Mouse (Mus musculus) lung, postnatal 0 days (tissue): ENCODE results near the gene Des. TPM values are rescaled to one million over a fixed set of nuclear protein-coding genes. Genes with fewer than 3 reads are reported as not detected.

ENCODE experiments used
- ATAC-seq: fragments of 200-750 bp; cut with Nextera tagmentation; 2 replicates; pipeline ENCODE4 v1.8.0; 2017; ENCODE audit warnings: moderate library complexity
- DNase-seq: peaks from one replicate; pipeline ENCODE4 v3.0.0-alpha.2; 2016; ENCODE audit warnings: low spot score
- H3K27ac ChIP-seq: fragments of 300-500 bp; sonication (generic); 2 replicates; pipeline ENCODE4 v1.5.1; 2014; ENCODE audit warnings: antibody characterized with exemption, mild to moderate bottlenecking, low read length, mixed read lengths
- H3K27me3 ChIP-seq: fragments of 300-500 bp; sonication (generic); replicated peaks from 2 replicates; pipeline ENCODE4 v1.6.1; 2014; ENCODE audit warnings: low read length, mixed read lengths; ENCODE audit not compliant: insufficient read depth
- H3K36me3 ChIP-seq: fragments of 300-500 bp; sonication (generic); 2 replicates; pipeline ENCODE4 v1.6.1; 2014; ENCODE audit warnings: low read length, mixed read lengths; ENCODE audit not compliant: insufficient read depth
- H3K4me1 ChIP-seq: fragments of 300-500 bp; sonication (generic); 2 replicates; pipeline ENCODE4 v1.6.1; 2014; ENCODE audit warnings: antibody characterized with exemption, low read depth, low read length, mixed read lengths; ENCODE audit not compliant: insufficient read depth
- H3K4me2 ChIP-seq: fragments of 300-500 bp; sonication (generic); replicated peaks from 2 replicates; pipeline ENCODE4 v1.6.1; 2014; ENCODE audit warnings: low read depth, mild to moderate bottlenecking, low read length, moderate library complexity, mixed read lengths
- H3K4me3 ChIP-seq: fragments of 300-500 bp; sonication (generic); 2 replicates; pipeline ENCODE4 v1.5.1; 2014; ENCODE audit warnings: low read depth, low read length
- H3K9ac ChIP-seq: fragments of 300-500 bp; sonication (generic); replicated peaks from 2 replicates; pipeline ENCODE4 v1.6.1; 2014; ENCODE audit warnings: low read depth, mild to moderate bottlenecking
- H3K9me3 ChIP-seq: fragments of 300-500 bp; sonication (generic); 2 replicates; pipeline ENCODE4 v1.6.1; 2016; ENCODE audit warnings: low read length, mixed read lengths
- CTCF ChIP-seq: IDR thresholded peaks from 2 replicates; pipeline ENCODE4 v1.5.1; 2016; ENCODE audit warnings: antibody characterized with exemption, mild to moderate bottlenecking
- EP300 ChIP-seq: IDR thresholded peaks from 2 replicates; pipeline ENCODE4 v1.6.1; 2016; ENCODE audit warnings: antibody characterized with exemption, mild to moderate bottlenecking, control low read depth
- WGBS: fragments of 180-500 bp; shearing (Covaris S2); extraction: QIAGEN DNeasy Blood & Tissue Kit; methylation state at CpG from one replicate; pipeline ENCODE4 v1.1.7; 2014; 5-methylcytosine and 5-hydroxymethylcytosine counted together
- polyA plus RNA-seq: library from polyadenylated mRNA; unstranded; fragments of >200 nt; fragmentation: Nextera tagmentation; extraction: Ambion mirVana; gene quantifications from 2 replicates; pipeline ENCODE4 v1.2.1, GENCODE M21; 2015

Gene Des
- polyA plus RNA-seq, 1 experiment from 2014 or later: 67.3 TPM

DNA sequence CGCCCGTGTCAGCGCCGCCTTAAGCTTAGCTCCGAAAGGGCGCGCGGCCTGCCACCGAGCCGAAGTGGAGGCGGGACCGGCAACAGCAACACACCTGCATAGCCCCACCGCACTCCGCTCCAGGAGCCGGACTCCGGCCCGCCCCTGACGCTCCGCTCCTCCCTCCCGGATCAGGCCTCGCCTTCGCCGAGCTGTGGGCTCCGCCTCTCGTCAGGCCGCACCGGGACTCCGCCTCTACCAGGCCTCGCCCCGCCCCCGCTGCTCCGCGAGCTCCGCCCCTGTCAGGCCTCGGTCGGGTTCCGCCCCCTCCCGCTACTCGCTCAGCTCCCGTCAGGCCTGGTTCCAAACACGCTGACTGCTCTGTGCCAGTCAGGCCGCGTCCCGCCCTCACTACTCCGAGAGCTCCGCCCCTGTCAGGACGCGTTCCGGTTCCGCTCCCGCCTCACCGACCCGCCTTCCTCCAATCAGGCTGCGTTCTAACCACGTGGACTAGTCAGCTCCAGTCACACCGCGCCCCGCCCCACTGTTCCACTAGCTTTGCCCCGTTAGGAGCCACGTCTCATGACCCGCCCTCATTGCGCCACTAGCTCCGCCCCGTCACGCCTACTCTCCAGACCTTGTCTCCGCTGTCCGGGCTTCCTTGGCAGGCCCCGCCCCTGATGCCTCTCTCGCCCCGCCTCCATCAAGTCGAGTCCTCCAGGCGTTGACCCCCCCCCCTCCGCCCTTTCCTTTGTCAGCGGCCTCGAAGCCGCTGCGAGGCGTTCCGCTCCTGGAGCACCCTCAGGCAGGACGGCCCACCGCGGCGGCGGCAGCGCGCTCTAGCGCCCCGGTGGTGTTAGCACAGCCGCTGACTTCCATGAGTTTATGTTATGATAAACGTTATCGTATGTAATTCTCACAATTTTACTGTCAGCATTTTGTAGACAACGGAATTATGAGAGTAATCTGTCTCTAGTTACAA is 42.6 kb upstream of the Des start, which contains the start of gene Dnpep:
Dnpep (minus strand) TSS at position 750 of the 961 bp plus-strand sequence.
- Histone ChIP-seq H3K9me3 (no peaks in the 10 kb centered on the region), H3K9ac (peak within 1 kb of the TSS; percentile 62), H3K4me3 (peak within 1 kb of the TSS; percentile 76), H3K36me3 (peaks cover 18% of the 10 kb centered on the region), H3K4me2 (peak within 1 kb of the TSS; percentile 77), H3K27ac (peak within 1 kb of the TSS; percentile 92), H3K4me1 (peaks cover 7% of the 10 kb centered on the region; the same call in 1 of the 2 replicates), H3K27me3 (no peaks in the 10 kb centered on the region)
- peak; percentile 100 for DNase-seq
- WGBS: under 1% methylated on average over 83 of the region's 92 CpGs
- ATAC-seq: peak; percentile 96
- peak; percentile 92 for TF ChIP-seq CTCF
- no peak for TF ChIP-seq EP300

GRCm38 (mm10) chr1:75318301-75318700 is 41.8 kb upstream of the Des start:
- Histone ChIP-seq H3K4me2 (peak overlapping the region; percentile 27; the same call in 1 of the 2 replicates), H3K36me3 (peaks cover 15% of the 10 kb centered on the region), H3K9me3 (no peaks in the 10 kb centered on the region), H3K4me1 (peaks cover 7% of the 10 kb centered on the region; the same call in 1 of the 2 replicates), H3K4me3 (no peak overlapping the region), H3K9ac (no peak overlapping the region; the same call in 1 of the 2 replicates), H3K27ac (peak overlapping the region; percentile 54; the same call in 1 of the 2 replicates), H3K27me3 (no peaks in the 10 kb centered on the region)
- ATAC-seq: no peak
- no peak for DNase-seq
- 70% methylated on average over 3 of the region's 3 CpGs for whole genome bisulfite sequencing
- TF ChIP-seq CTCF (no peak), EP300 (no peak)

- no peak for TF ChIP-seq CTCF
- TF ChIP-seq EP300: no peak
- no peaks in the 10 kb centered on the region for H3K27me3 ChIP-seq
- no peak overlapping the region for H3K9ac ChIP-seq
- ATAC-seq (no peak), DNase-seq (no peak)
- no peaks in the 10 kb centered on the region for H3K9me3 ChIP-seq
- peaks cover 12% of the 10 kb centered on the region; the same call in 1 of the 2 replicates for H3K36me3 ChIP-seq
- H3K4me1 ChIP-seq: peaks cover 7% of the 10 kb centered on the region; the same call in 1 of the 2 replicates
- no peak overlapping the region for H3K27ac ChIP-seq
- H3K4me3 ChIP-seq: no peak overlapping the region
- H3K4me2 ChIP-seq: no peak overlapping the region
- 75% methylated on average over 4 of the region's 4 CpGs for WGBS
Measured at GRCm38 (mm10) chr1:75318736-75319135, 41.4 kb upstream of the Des start.

GRCm38 (mm10) chr1:75319166-75319565 is 41.0 kb upstream of the Des start:
- Histone ChIP-seq H3K9me3 (no peaks in the 10 kb centered on the region), H3K4me2 (no peak overlapping the region), H3K4me3 (no peak overlapping the region), H3K27me3 (no peaks in the 10 kb centered on the region), H3K27ac (no peak overlapping the region), H3K9ac (no peak overlapping the region), H3K36me3 (peaks cover 8% of the 10 kb centered on the region; the same call in 1 of the 2 replicates), H3K4me1 (peaks cover 7% of the 10 kb centered on the region; the same call in 1 of the 2 replicates)
- WGBS: 68% methylated on average over 10 of the region's 10 CpGs
- DNase-seq (no peak), ATAC-seq (no peak)
- no peak for TF ChIP-seq EP300
- no peak for TF ChIP-seq CTCF

GRCm38 (mm10) chr1:75327461-75327860 is 32.7 kb upstream of the Des start:
- Histone ChIP-seq H3K27me3 (no peaks in the 10 kb centered on the region), H3K4me1 (no peaks in the 10 kb centered on the region), H3K9me3 (no peaks in the 10 kb centered on the region), H3K27ac (no peak overlapping the region), H3K4me3 (no peak overlapping the region), H3K4me2 (no peak overlapping the region), H3K36me3 (no peaks in the 10 kb centered on the region), H3K9ac (no peak overlapping the region)
- ATAC-seq (no peak), DNase-seq (no peak)
- TF ChIP-seq CTCF: no peak
- no peak for TF ChIP-seq EP300

GRCm38 (mm10) chr1:75331271-75331670 is 28.9 kb upstream of the Des start:
- TF ChIP-seq CTCF (no peak), EP300 (no peak)
- H3K36me3 ChIP-seq: no peaks in the 10 kb centered on the region
- no peak overlapping the region for H3K4me3 ChIP-seq
- WGBS: 60% methylated on average over 1 of the region's 1 CpGs
- no peak for ATAC-seq
- no peaks in the 10 kb centered on the region for H3K27me3 ChIP-seq
- no peak overlapping the region for H3K9ac ChIP-seq
- no peak overlapping the region for H3K27ac ChIP-seq
- no peaks in the 10 kb centered on the region for H3K9me3 ChIP-seq
- no peaks in the 10 kb centered on the region for H3K4me1 ChIP-seq
- H3K4me2 ChIP-seq: no peak overlapping the region
- no peak for DNase-seq
